Mouse (Mus musculus): ENCODE data around the gene Mylk2. TPM values are rescaled to one million over a fixed set of nuclear protein-coding genes. Genes with fewer than 3 reads are reported as not detected.

Gene Mylk2
- total and polyA plus RNA-seq, 3 experiments = 0.11 TPM; not detected in 2

GRCm38 (mm10) chr2:152951065-152951849 lies 40.1 kb downstream of the Mylk2 start, which contains the start of gene Dusp15:
Gene Dusp15, minus strand, starts transcription at chr2:152951698.
- DNase-seq (ENCODE audit: low spot score) (no peak), ATAC-seq (ENCODE audit: extremely low read depth, insufficient number of reproducible peaks, low FRiP score, poor library complexity, severe bottlenecking) (no peak)
- H3K9me3 ChIP-seq (replicated peaks) = no peaks in the 10 kb centered on the region
- H3K4me3 ChIP-seq (ENCODE audit: low read depth, low read length) = no peak within 1 kb of the TSS
- TF ChIP-seq POLR2AphosphoS5 (IDR thresholded peaks at IDR 0.05; ENCODE audit: insufficient replicate concordance, low read depth, low read length) (no peak), GATA1 (IDR thresholded peaks at IDR 0.05; ENCODE audit: borderline replicate concordance, low read length) (no peak), GATA2 (IDR thresholded peaks at IDR 0.05; ENCODE audit: borderline replicate concordance, low read depth, low read length) (no peak), CTCF (IDR thresholded peaks at IDR 0.05; ENCODE audit: low read depth, low read length) (no peak), TAL1 (conservative IDR thresholded peaks at IDR 0.05; ENCODE audit: low read depth, low read length) (no peak)
- H3K4me1 ChIP-seq (ENCODE audit: insufficient read depth, low read depth, low read length) = no peaks in the 10 kb centered on the region
- H3K36me3 ChIP-seq (replicated peaks) = no peaks in the 10 kb centered on the region
- peaks cover 12% of the 10 kb centered on the region for H3K27me3 ChIP-seq (ENCODE audit: insufficient read depth, low read length)

- Histone ChIP-seq H3K4me1 (ENCODE audit: insufficient read depth, low read depth, low read length) (no peaks in the 10 kb centered on the region), H3K4me3 (ENCODE audit: low read depth, low read length) (no peak overlapping the region), H3K27me3 (ENCODE audit: insufficient read depth, low read length) (peaks cover 11% of the 10 kb centered on the region; the same call in 1 of the 2 replicates), H3K36me3 (replicated peaks) (no peaks in the 10 kb centered on the region), H3K9me3 (replicated peaks) (no peaks in the 10 kb centered on the region)
- DNase-seq (ENCODE audit: low spot score) (no peak), ATAC-seq (ENCODE audit: extremely low read depth, insufficient number of reproducible peaks, low FRiP score, poor library complexity, severe bottlenecking) (no peak)
- TF ChIP-seq GATA2 (IDR thresholded peaks at IDR 0.05; ENCODE audit: borderline replicate concordance, low read depth, low read length) = no peak
- no peak for TF ChIP-seq TAL1 (conservative IDR thresholded peaks at IDR 0.05; ENCODE audit: low read depth, low read length)
- no peak for TF ChIP-seq CTCF (IDR thresholded peaks at IDR 0.05; ENCODE audit: low read depth, low read length)
- TF ChIP-seq GATA1 (IDR thresholded peaks at IDR 0.05; ENCODE audit: borderline replicate concordance, low read length) = no peak
Observed at GRCm38 (mm10) chr2:152951850-152952720, 40.9 kb downstream of the Mylk2 start.

- no peak for ATAC-seq (ENCODE audit: extremely low read depth, insufficient number of reproducible peaks, low FRiP score, poor library complexity, severe bottlenecking)
- TF ChIP-seq GATA1 (IDR thresholded peaks at IDR 0.05; ENCODE audit: borderline replicate concordance, low read length) = no peak
- TF ChIP-seq TAL1 (conservative IDR thresholded peaks at IDR 0.05; ENCODE audit: low read depth, low read length) = no peak
- no peak for TF ChIP-seq POLR2AphosphoS5 (IDR thresholded peaks at IDR 0.05; ENCODE audit: insufficient replicate concordance, low read depth, low read length)
- peaks cover 4% of the 10 kb centered on the region; the same call in 1 of the 2 replicates for H3K27me3 ChIP-seq (ENCODE audit: insufficient read depth, low read length)
Observed at GRCm38 (mm10) chr2:152958116-152958515, 47.0 kb downstream of the Mylk2 start.

DNA sequence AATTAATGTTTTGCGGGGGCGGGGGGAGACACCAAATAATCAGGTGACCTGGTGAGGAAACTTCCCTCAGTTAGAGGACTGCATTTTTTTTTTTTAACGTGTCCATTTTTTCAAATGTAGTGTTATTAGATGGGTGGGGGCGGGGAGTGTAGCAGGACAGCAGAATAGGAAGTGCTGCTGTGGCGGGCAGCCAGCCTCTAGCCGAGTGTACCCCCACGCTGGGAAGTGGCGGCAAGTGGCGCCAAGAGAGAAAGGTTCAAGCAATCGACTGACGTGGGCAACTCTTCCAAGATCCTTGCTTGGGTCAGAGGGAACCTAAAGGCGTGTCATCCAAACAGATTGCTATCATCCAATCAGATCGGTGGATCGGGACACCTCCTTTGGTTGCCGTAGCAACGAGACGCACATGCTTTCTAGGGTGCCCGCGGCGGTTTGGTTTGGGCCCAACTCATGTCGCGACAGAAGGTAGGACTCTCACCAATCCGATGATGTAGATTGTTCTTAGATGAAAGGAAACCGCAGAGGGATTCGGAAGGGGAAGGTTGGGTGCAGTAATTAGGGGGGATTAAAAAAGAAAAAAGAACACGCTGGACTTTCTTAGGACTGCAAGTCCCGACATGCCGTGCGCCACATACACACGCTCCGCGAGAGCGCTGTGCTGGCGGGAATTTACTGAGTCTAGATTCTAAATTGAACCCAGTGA lies 51.1 kb downstream of the Mylk2 start, which contains the start of gene Ttll9:
Ttll9 (plus strand) TSS at position 395 of the 703 bp plus-strand sequence.
- no peak for DNase-seq (ENCODE audit: low spot score)
- Histone ChIP-seq H3K4me1 (ENCODE audit: insufficient read depth, low read depth, low read length) (no peaks in the 10 kb centered on the region), H3K27me3 (ENCODE audit: insufficient read depth, low read length) (no peaks in the 10 kb centered on the region; the same call in 1 of the 2 replicates), H3K4me3 (ENCODE audit: low read depth, low read length) (no peak within 1 kb of the TSS), H3K9me3 (replicated peaks) (peaks cover 9% of the 10 kb centered on the region), H3K36me3 (replicated peaks) (no peaks in the 10 kb centered on the region)
- no peak for TF ChIP-seq CTCF (IDR thresholded peaks at IDR 0.05; ENCODE audit: low read depth, low read length)
- TF ChIP-seq POLR2AphosphoS5 (IDR thresholded peaks at IDR 0.05; ENCODE audit: insufficient replicate concordance, low read depth, low read length) = no peak
- no peak for TF ChIP-seq TAL1 (conservative IDR thresholded peaks at IDR 0.05; ENCODE audit: low read depth, low read length)
- no peak for TF ChIP-seq GATA2 (IDR thresholded peaks at IDR 0.05; ENCODE audit: borderline replicate concordance, low read depth, low read length)
- no peak for TF ChIP-seq GATA1 (IDR thresholded peaks at IDR 0.05; ENCODE audit: borderline replicate concordance, low read length)
- ATAC-seq (ENCODE audit: extremely low read depth, insufficient number of reproducible peaks, low FRiP score, poor library complexity, severe bottlenecking) = no peak

More at GRCm38 (mm10) chr2:152958116-152958515, 47.0 kb downstream of the Mylk2 start:
- no peak for DNase-seq (ENCODE audit: low spot score)
- H3K4me3 ChIP-seq (ENCODE audit: low read depth, low read length) = no peak overlapping the region
- H3K9me3 ChIP-seq (replicated peaks) = peaks cover 5% of the 10 kb centered on the region; the same call in 1 of the 2 replicates
- H3K36me3 ChIP-seq (replicated peaks) = no peaks in the 10 kb centered on the region
- no peaks in the 10 kb centered on the region for H3K4me1 ChIP-seq (ENCODE audit: insufficient read depth, low read depth, low read length)

DNA sequence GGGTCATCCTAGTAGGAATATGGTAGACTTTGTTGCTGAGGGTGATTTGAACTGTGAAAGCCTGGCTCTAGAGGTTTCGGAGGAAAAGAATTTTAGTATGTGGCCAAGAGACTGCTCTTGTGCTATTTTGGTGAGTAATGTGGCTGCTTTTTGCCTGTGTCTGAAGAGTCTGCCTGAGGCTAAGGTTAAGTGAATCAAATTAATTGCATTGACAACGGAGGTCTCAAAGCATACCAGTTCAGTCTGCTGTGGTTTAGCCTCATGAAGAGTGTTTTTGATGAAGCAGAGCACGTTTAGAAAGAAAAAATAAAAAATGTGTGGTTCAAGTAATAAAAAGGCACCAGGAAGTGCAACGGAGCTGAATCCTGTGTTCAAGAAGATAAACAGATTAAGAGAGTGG lies 54.4 kb downstream of the Mylk2 start:
- Histone ChIP-seq H3K9me3 (replicated peaks) (peaks cover 9% of the 10 kb centered on the region), H3K27me3 (ENCODE audit: insufficient read depth, low read length) (no peaks in the 10 kb centered on the region; the same call in 1 of the 2 replicates), H3K36me3 (replicated peaks) (no peaks in the 10 kb centered on the region), H3K4me1 (ENCODE audit: insufficient read depth, low read depth, low read length) (no peaks in the 10 kb centered on the region), H3K4me3 (ENCODE audit: low read depth, low read length) (no peak overlapping the region)
- no peak for DNase-seq (ENCODE audit: low spot score)
- no peak for TF ChIP-seq TAL1 (conservative IDR thresholded peaks at IDR 0.05; ENCODE audit: low read depth, low read length)
- TF ChIP-seq GATA2 (IDR thresholded peaks at IDR 0.05; ENCODE audit: borderline replicate concordance, low read depth, low read length) = no peak
- TF ChIP-seq CTCF (IDR thresholded peaks at IDR 0.05; ENCODE audit: low read depth, low read length) = no peak
- TF ChIP-seq POLR2AphosphoS5 (IDR thresholded peaks at IDR 0.05; ENCODE audit: insufficient replicate concordance, low read depth, low read length) = no peak
- no peak for TF ChIP-seq GATA1 (IDR thresholded peaks at IDR 0.05; ENCODE audit: borderline replicate concordance, low read length)
- ATAC-seq (ENCODE audit: extremely low read depth, insufficient number of reproducible peaks, low FRiP score, poor library complexity, severe bottlenecking) = no peak

Other genes starting within 250 kb of the Mylk2 start
- 65.2 and 67.2 TPM in 2 replicates for gene H13, start 241.9 kb upstream of the Mylk2 start, total RNA-seq (2014; fragmentation: Nextera tagmentation)
- gene H13, start 241.9 kb upstream of the Mylk2 start, total RNA-seq (2017) = 43.2 and 50.6 TPM in 2 replicates
- gene H13, start 241.9 kb upstream of the Mylk2 start, polyA plus RNA-seq (2012) = 54.2 and 60.8 TPM in 2 replicates
- 24.2 and 24.3 TPM in 2 replicates for gene Mcts2, start 224.3 kb upstream of the Mylk2 start, total RNA-seq (2014; fragmentation: Nextera tagmentation)
- 30.0 and 33.3 TPM in 2 replicates for gene Mcts2, start 224.3 kb upstream of the Mylk2 start, total RNA-seq (2017)
- gene Mcts2, start 224.3 kb upstream of the Mylk2 start, polyA plus RNA-seq (2012) = 2.1 and 2.6 TPM in 2 replicates
- 20.8 and 21.7 TPM in 2 replicates for gene Id1, start 175.1 kb upstream of the Mylk2 start, total RNA-seq (2014; fragmentation: Nextera tagmentation)
- gene Id1, start 175.1 kb upstream of the Mylk2 start, total RNA-seq (2017) = 33.2 and 41.4 TPM in 2 replicates
- gene Id1, start 175.1 kb upstream of the Mylk2 start, polyA plus RNA-seq (2012) = 110 TPM in 2 replicates
- not detected in 2 replicates for gene Cox4i2, start 157.2 kb upstream of the Mylk2 start, total RNA-seq (2014; fragmentation: Nextera tagmentation)
- 0.16 TPM in 1 of 2 replicates, not detected in the other for gene Cox4i2, start 157.2 kb upstream of the Mylk2 start, total RNA-seq (2017)
- not detected in 2 replicates for gene Cox4i2, start 157.2 kb upstream of the Mylk2 start, polyA plus RNA-seq (2012)
- gene Bcl2l1, start 79.6 kb upstream of the Mylk2 start, total RNA-seq (2014; fragmentation: Nextera tagmentation) = 35.2 and 79.6 TPM in 2 replicates
- 27.0 and 31.6 TPM in 2 replicates for gene Bcl2l1, start 79.6 kb upstream of the Mylk2 start, total RNA-seq (2017)
- 63.3 and 82.7 TPM in 2 replicates for gene Bcl2l1, start 79.6 kb upstream of the Mylk2 start, polyA plus RNA-seq (2012)
- 257 and 315 TPM in 2 replicates for gene Tpx2, start 63.4 kb upstream of the Mylk2 start, total RNA-seq (2014; fragmentation: Nextera tagmentation)
- gene Tpx2, start 63.4 kb upstream of the Mylk2 start, total RNA-seq (2017) = 119 and 142 TPM in 2 replicates
- 11.7 and 16.7 TPM in 2 replicates for gene Tpx2, start 63.4 kb upstream of the Mylk2 start, polyA plus RNA-seq (2012)
- not detected in 2 replicates for gene Foxs1, start 21.9 kb downstream of the Mylk2 start, total RNA-seq (2014; fragmentation: Nextera tagmentation)
- not detected in 2 replicates for gene Foxs1, start 21.9 kb downstream of the Mylk2 start, total RNA-seq (2017)
- gene Foxs1, start 21.9 kb downstream of the Mylk2 start, polyA plus RNA-seq (2012) = not detected in 2 replicates
- gene Dusp15, start 40.3 kb downstream of the Mylk2 start, total RNA-seq (2014; fragmentation: Nextera tagmentation) = not detected in 2 replicates
- gene Dusp15, start 40.3 kb downstream of the Mylk2 start, total RNA-seq (2017) = 0.11 TPM in 1 of 2 replicates, not detected in the other
- gene Dusp15, start 40.3 kb downstream of the Mylk2 start, polyA plus RNA-seq (2012) = not detected in 2 replicates
- not detected in 2 replicates for gene Ttll9, start 51.1 kb downstream of the Mylk2 start, total RNA-seq (2014; fragmentation: Nextera tagmentation)
- not detected in 2 replicates for gene Ttll9, start 51.1 kb downstream of the Mylk2 start, total RNA-seq (2017)
- not detected in 2 replicates for gene Ttll9, start 51.1 kb downstream of the Mylk2 start, polyA plus RNA-seq (2012)
- gene Pdrg1, start 104.1 kb downstream of the Mylk2 start, total RNA-seq (2014; fragmentation: Nextera tagmentation) = 42.2 and 49.4 TPM in 2 replicates
- gene Pdrg1, start 104.1 kb downstream of the Mylk2 start, total RNA-seq (2017) = 142 and 154 TPM in 2 replicates
- 49.4 and 63.4 TPM in 2 replicates for gene Pdrg1, start 104.1 kb downstream of the Mylk2 start, polyA plus RNA-seq (2012)
- gene Xkr7, start 120.5 kb downstream of the Mylk2 start, total RNA-seq (2014; fragmentation: Nextera tagmentation) = not detected in 2 replicates
- gene Xkr7, start 120.5 kb downstream of the Mylk2 start, total RNA-seq (2017) = 0.05 and 0.06 TPM in 2 replicates
- gene Xkr7, start 120.5 kb downstream of the Mylk2 start, polyA plus RNA-seq (2012) = not detected in 2 replicates
- gene Ccm2l, start 154.6 kb downstream of the Mylk2 start, total RNA-seq (2014; fragmentation: Nextera tagmentation) = not detected in 2 replicates
- 0.11 TPM in 1 of 2 replicates, not detected in the other for gene Ccm2l, start 154.6 kb downstream of the Mylk2 start, total RNA-seq (2017)
- not detected in 2 replicates for gene Ccm2l, start 154.6 kb downstream of the Mylk2 start, polyA plus RNA-seq (2012)
- gene Hck, start 197.1 kb downstream of the Mylk2 start, total RNA-seq (2014; fragmentation: Nextera tagmentation) = not detected in 2 replicates
- 0.05 TPM in 1 of 2 replicates, not detected in the other for gene Hck, start 197.1 kb downstream of the Mylk2 start, total RNA-seq (2017)
- gene Hck, start 197.1 kb downstream of the Mylk2 start, polyA plus RNA-seq (2012) = not detected in 2 replicates
- 90.5 and 109 TPM in 2 replicates for gene Tm9sf4, start 250.0 kb downstream of the Mylk2 start, total RNA-seq (2014; fragmentation: Nextera tagmentation)
- gene Tm9sf4, start 250.0 kb downstream of the Mylk2 start, total RNA-seq (2017) = 42.9 and 46.8 TPM in 2 replicates
- 27.9 and 35.2 TPM in 2 replicates for gene Tm9sf4, start 250.0 kb downstream of the Mylk2 start, polyA plus RNA-seq (2012)

All from G1E (cell line).